Mouse (Mus musculus) stomach, postnatal 0 days (tissue): ENCODE measurements at regions not wholly inside any gene's neighbourhood (a gene's known extent, or its start where the extent isn't known, plus 50 kb on each side); places are given as distances from the start of the nearest gene placed in this dataset.

Experiments
- ATAC-seq: fragments of 200-750 bp; cut with Nextera tagmentation; 2 replicates; pipeline ENCODE4 v1.8.0; 2017; ENCODE audit not compliant: low FRiP score, low TSS enrichment
- DNase-seq: peaks from one replicate; pipeline ENCODE4 v3.0.0-alpha.2; 2016; ENCODE audit warnings: low spot score
- H3K27ac ChIP-seq: fragments of 300-500 bp; sonication (generic); replicated peaks from 2 replicates; pipeline ENCODE4 v1.5.1; 2014; ENCODE audit warnings: mild to moderate bottlenecking, control low read depth
- H3K27me3 ChIP-seq: fragments of 300-500 bp; sonication (generic); 2 replicates; pipeline ENCODE4 v1.6.1; 2014; ENCODE audit warnings: low read length; ENCODE audit not compliant: control insufficient read depth, insufficient read depth
- H3K36me3 ChIP-seq: fragments of 300-500 bp; sonication (generic); 2 replicates; pipeline ENCODE4 v1.6.1; 2014; ENCODE audit warnings: low read length, mixed read lengths; ENCODE audit not compliant: control insufficient read depth, insufficient read depth
- H3K4me1 ChIP-seq: fragments of 300-500 bp; sonication (generic); replicated peaks from 2 replicates; pipeline ENCODE4 v1.6.1; 2014; ENCODE audit warnings: antibody characterized with exemption; ENCODE audit not compliant: control insufficient read depth, insufficient read depth
- H3K4me2 ChIP-seq: fragments of 300-500 bp; sonication (generic); replicated peaks from 2 replicates; pipeline ENCODE4 v1.6.1; 2014; ENCODE audit warnings: low read depth, mild to moderate bottlenecking, control low read depth, moderate library complexity
- H3K4me3 ChIP-seq: fragments of 300-500 bp; sonication (generic); 2 replicates; pipeline ENCODE4 v1.5.1; 2014; ENCODE audit warnings: low read depth, low read length, control low read depth
- H3K9ac ChIP-seq: fragments of 300-500 bp; sonication (generic); 2 replicates; pipeline ENCODE4 v1.6.1; 2014; ENCODE audit warnings: mild to moderate bottlenecking, low read length, control low read depth, mixed read lengths
- H3K9me3 ChIP-seq: fragments of 300-500 bp; sonication (generic); 2 replicates; pipeline ENCODE4 v1.6.1; 2016; ENCODE audit warnings: low read length; ENCODE audit not compliant: control insufficient read depth
- CTCF ChIP-seq: IDR thresholded peaks from 2 replicates; pipeline ENCODE4 v1.5.1; 2016; ENCODE audit warnings: antibody characterized with exemption, low read depth, mild to moderate bottlenecking, moderate library complexity
- EP300 ChIP-seq: optimal IDR thresholded peaks from 2 replicates; pipeline ENCODE3; 2016; ENCODE audit warnings: antibody characterized with exemption
- WGBS: fragments of 180-500 bp; shearing (Covaris S2); extraction: QIAGEN DNeasy Blood & Tissue Kit; methylation state at CpG from one replicate; pipeline ENCODE4 v1.1.7; 2014; 5-methylcytosine and 5-hydroxymethylcytosine counted together

- no peak for ATAC-seq
- TF ChIP-seq CTCF: no peak
- TF ChIP-seq EP300: no peak
- H3K27ac ChIP-seq: no peak overlapping the region
Observed at GRCm38 (mm10) chr9:88030509-88031148, 296.4 kb upstream of the Nt5e start.

GRCm38 (mm10) chr9:88037560-88037959 lies 289.4 kb upstream of the Nt5e start:
- H3K4me3 ChIP-seq: no peak overlapping the region
- H3K9ac ChIP-seq: no peak overlapping the region
- ATAC-seq (no peak), DNase-seq (no peak)
- no peaks in the 10 kb centered on the region for H3K27me3 ChIP-seq
- no peaks in the 10 kb centered on the region for H3K36me3 ChIP-seq
- no peak overlapping the region for H3K27ac ChIP-seq
- TF ChIP-seq CTCF (no peak), EP300 (no peak)
- 82% methylated on average over 7 of the region's 7 CpGs for WGBS
- H3K4me1 ChIP-seq: no peaks in the 10 kb centered on the region
- no peaks in the 10 kb centered on the region for H3K9me3 ChIP-seq
- no peak overlapping the region for H3K4me2 ChIP-seq

More at GRCm38 (mm10) chr9:88030509-88031148, 296.4 kb upstream of the Nt5e start:
- H3K4me1 ChIP-seq: no peaks in the 10 kb centered on the region
- no peaks in the 10 kb centered on the region for H3K36me3 ChIP-seq
- no peak overlapping the region for H3K4me2 ChIP-seq
- 75% methylated on average over 6 of the region's 6 CpGs for WGBS
- no peak overlapping the region for H3K4me3 ChIP-seq
- H3K9ac ChIP-seq: no peak overlapping the region
- no peaks in the 10 kb centered on the region for H3K9me3 ChIP-seq
- no peak for DNase-seq
- H3K27me3 ChIP-seq: no peaks in the 10 kb centered on the region

DNA sequence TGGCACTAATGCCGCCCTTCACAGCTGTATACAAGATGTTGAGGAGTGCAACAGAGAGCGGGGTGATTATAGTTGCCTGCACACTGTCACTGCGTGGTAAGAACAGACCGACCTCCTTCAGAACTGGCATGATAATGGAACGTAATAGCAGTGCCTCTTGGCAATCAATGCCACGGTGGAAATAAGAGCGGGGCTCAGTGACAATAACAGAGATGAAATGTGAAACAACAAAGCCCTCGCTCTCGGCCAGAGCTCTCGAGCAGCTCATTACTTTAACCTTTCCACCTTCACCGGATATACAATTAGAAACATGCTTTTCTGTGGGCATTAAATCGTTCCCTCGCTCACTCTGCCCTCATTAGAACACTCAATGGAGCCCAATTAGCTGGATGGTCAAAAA lies 277.7 kb upstream of the Nt5e start:
- WGBS: 70% methylated on average over 13 of the region's 13 CpGs
- no peak for ATAC-seq
- H3K9me3 ChIP-seq: no peaks in the 10 kb centered on the region

DNA sequence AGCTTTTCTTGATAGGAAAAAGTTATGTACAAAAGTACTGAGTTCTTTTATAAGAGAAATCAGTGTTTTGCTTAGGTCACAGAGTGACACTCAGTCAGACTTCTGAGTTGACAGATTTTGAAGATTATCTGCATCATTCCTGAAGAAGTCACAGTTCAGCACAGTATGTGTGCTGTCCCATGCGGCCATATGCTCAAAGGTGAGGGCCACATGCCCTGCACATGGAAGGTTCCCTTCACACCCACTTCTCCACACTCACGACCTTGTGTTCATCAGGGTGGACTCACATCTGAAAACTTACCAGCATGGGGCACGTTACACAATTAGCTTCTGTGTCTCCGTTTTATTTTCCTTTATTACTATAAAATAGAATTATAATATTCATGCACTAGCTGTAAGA lies 277.2 kb upstream of the Nt5e start:
- no peak overlapping the region for H3K4me2 ChIP-seq
- H3K9me3 ChIP-seq: no peaks in the 10 kb centered on the region
- no peaks in the 10 kb centered on the region for H3K4me1 ChIP-seq
- H3K9ac ChIP-seq: no peak overlapping the region
- no peak overlapping the region for H3K27ac ChIP-seq
- DNase-seq: no peak
- H3K27me3 ChIP-seq: no peaks in the 10 kb centered on the region
- 85% methylated on average over 4 of the region's 4 CpGs for WGBS
- H3K36me3 ChIP-seq: no peaks in the 10 kb centered on the region
- no peak overlapping the region for H3K4me3 ChIP-seq
- no peak for ATAC-seq
- TF ChIP-seq CTCF (no peak), EP300 (no peak)

More for the DNA sequence above, 277.7 kb upstream of the Nt5e start:
- Histone ChIP-seq H3K27ac (no peak overlapping the region), H3K4me3 (no peak overlapping the region), H3K27me3 (no peaks in the 10 kb centered on the region), H3K9ac (no peak overlapping the region), H3K36me3 (no peaks in the 10 kb centered on the region), H3K4me2 (no peak overlapping the region), H3K4me1 (no peaks in the 10 kb centered on the region)
- no peak for TF ChIP-seq CTCF
- TF ChIP-seq EP300: no peak
- DNase-seq: no peak

DNA sequence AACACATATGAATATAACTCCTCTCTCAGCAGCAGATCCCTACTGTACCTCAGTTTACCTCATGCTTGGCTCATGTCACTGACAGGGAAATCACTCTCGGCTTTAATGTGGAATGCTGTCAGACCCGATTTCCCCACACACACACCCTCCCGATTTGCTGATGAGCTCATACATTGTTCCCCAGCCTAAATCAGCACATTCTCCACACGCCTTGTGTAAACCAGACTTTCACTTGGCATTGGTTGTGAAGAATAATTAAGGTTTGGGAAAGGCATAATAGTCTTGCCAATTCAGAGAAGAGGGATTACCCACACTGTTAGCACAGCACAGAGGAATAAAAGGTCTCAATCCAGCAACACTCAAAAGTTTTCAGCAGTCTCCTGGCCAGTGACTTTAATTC lies 268.4 kb upstream of the Nt5e start:
- H3K27ac ChIP-seq: no peak overlapping the region
- no peak overlapping the region for H3K9ac ChIP-seq
- WGBS: 19% methylated on average over 4 of the region's 4 CpGs
- no peaks in the 10 kb centered on the region for H3K27me3 ChIP-seq
- H3K4me1 ChIP-seq: peaks cover 2% of the 10 kb centered on the region; the same call in 1 of the 2 replicates
- no peak for DNase-seq
- H3K36me3 ChIP-seq: no peaks in the 10 kb centered on the region
- peak; percentile 69 for ATAC-seq
- H3K4me3 ChIP-seq: no peak overlapping the region
- no peak overlapping the region for H3K4me2 ChIP-seq
- no peaks in the 10 kb centered on the region for H3K9me3 ChIP-seq
- no peak for TF ChIP-seq EP300
- TF ChIP-seq CTCF: no peak

- TF ChIP-seq EP300 (no peak), CTCF (no peak)
- Histone ChIP-seq H3K4me2 (no peak overlapping the region), H3K4me1 (peaks cover 2% of the 10 kb centered on the region; the same call in 1 of the 2 replicates), H3K9me3 (no peaks in the 10 kb centered on the region), H3K27me3 (no peaks in the 10 kb centered on the region), H3K4me3 (no peak overlapping the region), H3K36me3 (no peaks in the 10 kb centered on the region), H3K27ac (no peak overlapping the region), H3K9ac (no peak overlapping the region)
- 52% methylated on average over 3 of the region's 3 CpGs for WGBS
- ATAC-seq (0 out of 2 replicates have a peak, but pooled peaks have one; percentile 21), DNase-seq (no peak)
Observed at GRCm38 (mm10) chr9:88059005-88059404, 268.0 kb upstream of the Nt5e start.
